Mouse (Mus musculus): Measurements from ENCODE around the gene Hand1. TPM values are rescaled to one million over a fixed set of nuclear protein-coding genes. Genes with fewer than 3 reads are reported as not detected.
A peak's percentile ranks its signal among the peaks of the same experiment; 100 is the strongest.

Hand1 gene
- polyA plus RNA-seq, 1 experiment, result not detected

- Histone ChIP-seq H3K27ac (ENCODE audit: insufficient read depth, low read depth, low read length) (no peak overlapping the region), H3K4me3 (ENCODE audit: insufficient read depth, low read length) (no peak overlapping the region), H3K4me1 (ENCODE audit: control insufficient read depth, insufficient read depth, low read length) (no peaks in the 10 kb centered on the region)
- TF ChIP-seq POLR2A (IDR thresholded peaks at IDR 0.05; ENCODE audit: borderline replicate concordance, low read depth, low read length) (no peak), CTCF (IDR thresholded peaks at IDR 0.05; ENCODE audit: low read depth, low read length) (no peak)
Observed at GRCm38 (mm10) chr11:57809017-57809731, 23.4 kb downstream of the Hand1 start.

- peaks cover 6% of the 10 kb centered on the region; the same call in 1 of the 2 replicates for H3K4me1 ChIP-seq (ENCODE audit: control insufficient read depth, insufficient read depth, low read length)
- H3K27ac ChIP-seq (ENCODE audit: insufficient read depth, low read depth, low read length), result no peak overlapping the region
- TF ChIP-seq CTCF (IDR thresholded peaks at IDR 0.05; ENCODE audit: low read depth, low read length) (no peak), POLR2A (IDR thresholded peaks at IDR 0.05; ENCODE audit: borderline replicate concordance, low read depth, low read length) (no peak)
- no peak overlapping the region for H3K4me3 ChIP-seq (ENCODE audit: insufficient read depth, low read length)
Observed at GRCm38 (mm10) chr11:57805047-57805446, 27.6 kb downstream of the Hand1 start.

- TF ChIP-seq CTCF (IDR thresholded peaks at IDR 0.05; ENCODE audit: low read depth, low read length) (no peak), POLR2A (IDR thresholded peaks at IDR 0.05; ENCODE audit: borderline replicate concordance, low read depth, low read length) (no peak)
- Histone ChIP-seq H3K4me3 (ENCODE audit: insufficient read depth, low read length) (peak overlapping the region; percentile 90), H3K4me1 (ENCODE audit: control insufficient read depth, insufficient read depth, low read length) (peaks cover 8% of the 10 kb centered on the region; the same call in 1 of the 2 replicates), H3K27ac (ENCODE audit: insufficient read depth, low read depth, low read length) (no peak overlapping the region)
Observed at GRCm38 (mm10) chr11:57802511-57802870, 30.1 kb downstream of the Hand1 start.

GRCm38 (mm10) chr11:57801766-57802510 lies 30.7 kb downstream of the Hand1 start:
- H3K4me1 ChIP-seq (ENCODE audit: control insufficient read depth, insufficient read depth, low read length), result peaks cover 8% of the 10 kb centered on the region; the same call in 1 of the 2 replicates
- no peak overlapping the region for H3K27ac ChIP-seq (ENCODE audit: insufficient read depth, low read depth, low read length)
- peak overlapping the region; percentile 90 for H3K4me3 ChIP-seq (ENCODE audit: insufficient read depth, low read length)
- TF ChIP-seq POLR2A (IDR thresholded peaks at IDR 0.05; ENCODE audit: borderline replicate concordance, low read depth, low read length) (no peak), CTCF (IDR thresholded peaks at IDR 0.05; ENCODE audit: low read depth, low read length) (no peak)

GRCm38 (mm10) chr11:57800971-57801765 lies 31.4 kb downstream of the Hand1 start, which contains the start of gene Sap30l:
Gene Sap30l, plus strand, starts transcription at chr11:57801637.
- Histone ChIP-seq H3K27ac (ENCODE audit: insufficient read depth, low read depth, low read length) (no peak within 1 kb of the TSS), H3K4me3 (ENCODE audit: insufficient read depth, low read length) (peak within 1 kb of the TSS; percentile 90), H3K4me1 (ENCODE audit: control insufficient read depth, insufficient read depth, low read length) (peaks cover 8% of the 10 kb centered on the region; the same call in 1 of the 2 replicates)
- TF ChIP-seq CTCF (IDR thresholded peaks at IDR 0.05; ENCODE audit: low read depth, low read length) (no peak), POLR2A (IDR thresholded peaks at IDR 0.05; ENCODE audit: borderline replicate concordance, low read depth, low read length) (no peak)

GRCm38 (mm10) chr11:57800266-57800951 lies 32.2 kb downstream of the Hand1 start:
- TF ChIP-seq POLR2A (IDR thresholded peaks at IDR 0.05; ENCODE audit: borderline replicate concordance, low read depth, low read length), result no peak
- no peak for TF ChIP-seq CTCF (IDR thresholded peaks at IDR 0.05; ENCODE audit: low read depth, low read length)
- peaks cover 10% of the 10 kb centered on the region; the same call in 1 of the 2 replicates for H3K4me1 ChIP-seq (ENCODE audit: control insufficient read depth, insufficient read depth, low read length)
- no peak overlapping the region for H3K27ac ChIP-seq (ENCODE audit: insufficient read depth, low read depth, low read length)
- H3K4me3 ChIP-seq (ENCODE audit: insufficient read depth, low read length), result peak overlapping the region; percentile 64

GRCm38 (mm10) chr11:57799456-57799855 lies 33.2 kb downstream of the Hand1 start:
- H3K27ac ChIP-seq (ENCODE audit: insufficient read depth, low read depth, low read length), result no peak overlapping the region
- no peak overlapping the region for H3K4me3 ChIP-seq (ENCODE audit: insufficient read depth, low read length)
- TF ChIP-seq CTCF (IDR thresholded peaks at IDR 0.05; ENCODE audit: low read depth, low read length) (no peak), POLR2A (IDR thresholded peaks at IDR 0.05; ENCODE audit: borderline replicate concordance, low read depth, low read length) (no peak)
- H3K4me1 ChIP-seq (ENCODE audit: control insufficient read depth, insufficient read depth, low read length), result peaks cover 10% of the 10 kb centered on the region; the same call in 1 of the 2 replicates

- TF ChIP-seq CTCF (IDR thresholded peaks at IDR 0.05; ENCODE audit: low read depth, low read length) (no peak), POLR2A (IDR thresholded peaks at IDR 0.05; ENCODE audit: borderline replicate concordance, low read depth, low read length) (no peak)
- H3K27ac ChIP-seq (ENCODE audit: insufficient read depth, low read depth, low read length), result no peak overlapping the region
- H3K4me1 ChIP-seq (ENCODE audit: control insufficient read depth, insufficient read depth, low read length), result peaks cover 7% of the 10 kb centered on the region; the same call in 1 of the 2 replicates
- no peak overlapping the region for H3K4me3 ChIP-seq (ENCODE audit: insufficient read depth, low read length)
Observed at GRCm38 (mm10) chr11:57797828-57798227, 34.8 kb downstream of the Hand1 start.

- peaks cover 4% of the 10 kb centered on the region; the same call in 1 of the 2 replicates for H3K4me1 ChIP-seq (ENCODE audit: control insufficient read depth, insufficient read depth, low read length)
- no peak overlapping the region for H3K4me3 ChIP-seq (ENCODE audit: insufficient read depth, low read length)
- no peak overlapping the region for H3K27ac ChIP-seq (ENCODE audit: insufficient read depth, low read depth, low read length)
- TF ChIP-seq CTCF (IDR thresholded peaks at IDR 0.05; ENCODE audit: low read depth, low read length), result no peak
- TF ChIP-seq POLR2A (IDR thresholded peaks at IDR 0.05; ENCODE audit: borderline replicate concordance, low read depth, low read length), result no peak
Observed at GRCm38 (mm10) chr11:57795086-57795485, 37.5 kb downstream of the Hand1 start.

Measured in bone marrow macrophage, adult 2 months (primary cell).